ENCODE assay signal across 19 mouse cellular contexts in the genomic region with DNA sequence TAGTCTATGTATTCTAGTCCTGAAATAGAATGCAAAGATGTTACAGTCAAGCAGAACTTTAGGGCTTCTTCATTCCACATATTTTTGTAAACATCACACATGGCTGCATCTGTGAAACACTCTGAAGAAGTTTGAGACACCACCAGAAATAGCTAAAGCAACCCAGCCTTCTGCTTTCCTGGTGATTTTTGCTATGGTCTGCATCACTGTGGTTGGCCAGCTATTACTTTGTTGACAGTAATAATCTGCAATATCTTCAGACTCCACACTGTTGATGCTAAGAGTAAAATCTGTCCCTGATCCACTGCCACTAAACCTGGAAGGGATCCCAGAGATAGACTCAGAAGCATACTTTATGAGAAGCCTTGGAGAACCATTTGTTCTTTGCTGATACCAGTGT.
"Had no signal": no experiment of that assay in that cellular context is flagged by ENCODE, and none has a peak within 500 bp of the region (broad histone marks: within the 10 kb centered on the region; RNA-seq: fewer than 3 reads in every experiment).

No protein-coding gene starts in this region.

- H3K4me3 ChIP-seq: limb, embryonic 13.5 days; liver, embryonic 15.5 days; midbrain, embryonic 10.5 days; myocyte; neural tube, embryonic 15.5 days had no signal

- DNase-seq: kidney, adult 11 months; kidney, adult 9 months; kidney, postnatal 36 days; left cerebral cortex, postnatal 4 days; lung, embryonic 14.5 days; lung, postnatal 10 days; lung, postnatal 4 days; midbrain, embryonic 14.5 days; right cerebral cortex, adult 18-20 months; right cerebral cortex, postnatal 25 days; thymus, adult 18-20 months; thymus, postnatal 14 days had no signal

- H3K4me1 ChIP-seq: limb, embryonic 13.5 days; liver, embryonic 15.5 days; midbrain, embryonic 10.5 days; neural tube, embryonic 15.5 days had no signal

- H3K27ac ChIP-seq: kidney, postnatal 0 days; limb, embryonic 13.5 days; liver, embryonic 15.5 days; midbrain, embryonic 10.5 days; neural tube, embryonic 15.5 days; stomach, postnatal 0 days had no signal
